Mouse (Mus musculus) left cerebral cortex, adult 9 months (tissue): Measurements from ENCODE around the gene P2rx4.

Source experiments
- DNase-seq, 2 experiments: peaks; one replicate each; pipeline ENCODE4 v3.0.0; 2022; ENCODE audit warnings: low spot score in 2 of 2

The P2rx4 gene

GRCm38 (mm10) chr5:122703574-122703973 lies 3.8 kb upstream of the P2rx4 start:
- no peak for DNase-seq

GRCm38 (mm10) chr5:122704571-122704970 lies 2.8 kb upstream of the P2rx4 start:
- DNase-seq: no peak

- DNase-seq: no peak
These were observed 2.2 kb upstream of the P2rx4 start for GRCm38 (mm10) chr5:122705174-122705573.

- no peak for DNase-seq
These were observed 448 bp upstream of the P2rx4 start for GRCm38 (mm10) chr5:122706917-122707275.

- no peak for DNase-seq
These were observed 1.5 kb downstream of the P2rx4 start for GRCm38 (mm10) chr5:122708819-122709218.

GRCm38 (mm10) chr5:122715723-122716122 lies 8.4 kb downstream of the P2rx4 start:
- DNase-seq: no peak

- DNase-seq: no peak
These were observed 9.4 kb downstream of the P2rx4 start for GRCm38 (mm10) chr5:122716793-122717192.

- no peak for DNase-seq
These were observed 11.1 kb downstream of the P2rx4 start for GRCm38 (mm10) chr5:122718400-122718799.

- DNase-seq: no peak
These were observed 11.8 kb downstream of the P2rx4 start for GRCm38 (mm10) chr5:122719168-122719567.

GRCm38 (mm10) chr5:122725453-122725852 lies 18.1 kb downstream of the P2rx4 start:
- no peak for DNase-seq

GRCm38 (mm10) chr5:122726068-122726467 lies 18.7 kb downstream of the P2rx4 start:
- peak; percentile 49 to 86 for DNase-seq

- DNase-seq: no peak
These were observed 19.3 kb downstream of the P2rx4 start for GRCm38 (mm10) chr5:122726595-122726994.

GRCm38 (mm10) chr5:122727096-122727495 lies 19.8 kb downstream of the P2rx4 start:
- no peak for DNase-seq

GRCm38 (mm10) chr5:122730776-122731175 lies 23.4 kb downstream of the P2rx4 start:
- DNase-seq: no peak

- DNase-seq: peak in 1 of 2 experiments; percentile 77
These were observed 24.0 kb downstream of the P2rx4 start for GRCm38 (mm10) chr5:122731321-122731720.

GRCm38 (mm10) chr5:122731991-122732673 lies 24.8 kb downstream of the P2rx4 start:
- no peak for DNase-seq

GRCm38 (mm10) chr5:122733881-122734280 lies 26.5 kb downstream of the P2rx4 start:
- DNase-seq: no peak

- no peak for DNase-seq
These were observed 28.5 kb downstream of the P2rx4 start for GRCm38 (mm10) chr5:122735853-122736252.

- DNase-seq: no peak
These were observed 29.4 kb downstream of the P2rx4 start for GRCm38 (mm10) chr5:122736761-122737160.

GRCm38 (mm10) chr5:122743880-122744422 lies 36.6 kb downstream of the P2rx4 start:
- DNase-seq: no peak

- DNase-seq: no peak
These were observed 40.6 kb downstream of the P2rx4 start for GRCm38 (mm10) chr5:122747950-122748349.

- DNase-seq: no peak
These were observed 47.1 kb downstream of the P2rx4 start for GRCm38 (mm10) chr5:122754477-122754876.

- DNase-seq: no peak
These were observed 48.3 kb downstream of the P2rx4 start for GRCm38 (mm10) chr5:122755620-122756019.

GRCm38 (mm10) chr5:122756144-122756543 lies 48.8 kb downstream of the P2rx4 start:
- DNase-seq: no peak
